Mouse (Mus musculus): ENCODE measurements around the gene Zfp710.

GRCm38 (mm10) chr7:80091866-80092210, 67.2 kb downstream of the Zfp710 start:
- TF ChIP-seq KAT2A (conservative IDR thresholded peaks at IDR 0.05; ENCODE audit: low read depth, low read length) (no peak), USF1 (IDR thresholded peaks at IDR 0.05; ENCODE audit: low read depth, low read length) (no peak), USF2 (IDR thresholded peaks at IDR 0.05; ENCODE audit: borderline replicate concordance in 1 of 2, insufficient read depth in 1 of 2, low read depth in 1 of 2, low read length in 2 of 2) (no peak), TAL1 (IDR thresholded peaks at IDR 0.05; ENCODE audit: low read length) (no peak), CHD1 (IDR thresholded peaks at IDR 0.05; ENCODE audit: low read depth, low read length) (no peak), POLR2A (IDR thresholded peaks at IDR 0.05; ENCODE audit: control insufficient read depth in 1 of 2, insufficient read depth in 1 of 2, low read depth in 1 of 2, low read length in 2 of 2, poor library complexity in 1 of 2) (no peak), ZMIZ1 (IDR thresholded peaks at IDR 0.05; ENCODE audit: low read depth, low read length) (no peak), TCF12 (IDR thresholded peaks at IDR 0.05; ENCODE audit: low read depth, low read length) (no peak), MXI1 (IDR thresholded peaks at IDR 0.05; ENCODE audit: low read depth, low read length) (no peak), CTCF (IDR thresholded peaks at IDR 0.05 in 2 of 3, conservative IDR thresholded peaks at IDR 0.05 in 1 of 3; ENCODE audit: control insufficient read depth in 1 of 3, insufficient read depth in 1 of 3, low read depth in 2 of 3, low read length in 3 of 3, poor library complexity in 1 of 3, severe bottlenecking in 1 of 3) (no peak), ZNF384 (IDR thresholded peaks at IDR 0.05; ENCODE audit: low read depth, low read length) (no peak), MAX (IDR thresholded peaks at IDR 0.05; ENCODE audit: low read length) (no peak), E2F4 (IDR thresholded peaks at IDR 0.05; ENCODE audit: borderline replicate concordance, low read depth, low read length) (no peak)

All from MEL (cell line).